Mouse (Mus musculus): ENCODE data around the gene Olfr889.
"Not testable (repeated sequence)": the region's sequence is repeated elsewhere in the genome, so short reads cannot be mapped to it uniquely, and the experiment has no call there.

Olfr889 gene

DNA sequence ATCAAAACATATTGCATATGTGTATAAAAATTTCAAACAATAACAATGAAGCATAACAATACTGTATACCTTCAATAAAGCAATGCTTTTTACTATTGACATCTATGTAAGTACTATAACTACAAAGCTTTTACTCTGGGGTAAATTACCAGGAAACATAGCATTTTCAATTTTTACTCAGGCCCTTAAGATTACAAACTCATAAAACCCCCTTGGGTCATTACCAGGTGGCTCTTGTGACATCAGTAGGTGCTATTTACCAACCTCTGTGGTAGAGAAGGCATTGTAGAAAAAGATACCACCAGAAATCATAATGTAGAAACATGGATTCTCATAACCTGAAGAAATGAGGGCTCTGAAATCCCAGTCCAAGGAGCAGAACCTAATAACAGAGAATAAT lies at the start of gene Olfr889:
Gene Olfr889 (plus strand): TSS at position 301 of the 400 bp plus-strand sequence.
- no peak for DNase-seq (ENCODE audit: low spot score)

DNA sequence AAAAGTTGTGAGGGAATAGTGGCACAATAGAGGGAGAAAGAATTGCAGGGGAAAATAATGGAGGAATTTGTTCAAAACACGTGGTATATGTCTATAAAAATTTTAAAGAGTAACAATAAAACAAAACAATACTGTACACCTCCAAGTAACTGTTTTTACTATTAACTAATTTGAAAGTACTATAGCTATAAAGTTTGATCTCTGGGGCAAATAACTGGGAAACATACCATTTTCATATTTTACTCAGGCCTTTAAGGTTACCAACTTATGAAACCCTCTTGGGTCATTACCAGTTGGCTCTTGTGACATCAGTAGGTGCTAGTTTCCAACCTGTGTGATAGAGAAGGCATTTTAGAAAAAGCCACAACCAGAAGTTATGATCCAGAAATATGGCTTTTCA lies 31.2 kb upstream of the Olfr889 start, which contains the start of gene Olfr887:
Gene Olfr887 (plus strand): TSS at position 301 of the 400 bp plus-strand sequence.
- DNase-seq (ENCODE audit: low spot score), result no peak

DNA sequence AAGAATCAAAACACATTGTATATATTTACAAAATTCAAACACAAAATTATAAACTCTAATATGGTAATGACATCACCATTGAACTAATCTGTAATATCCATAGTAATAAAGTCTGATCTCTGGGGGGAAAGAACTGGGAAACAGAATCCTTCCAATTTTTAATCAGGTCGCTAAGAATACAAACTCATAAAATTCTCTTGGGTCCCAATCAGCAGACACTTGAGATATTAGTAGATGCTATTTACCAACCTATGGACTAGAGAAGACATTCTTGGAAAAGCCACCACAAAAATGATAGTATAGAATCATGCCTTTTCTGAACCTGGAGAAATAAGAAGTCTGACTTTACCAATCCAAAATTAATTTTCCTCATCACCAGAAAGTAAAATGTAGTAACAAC lies 7.2 kb upstream of the Olfr889 start, which contains the start of gene Olfr888:
Gene Olfr888 (plus strand): TSS at position 301 of the 400 bp plus-strand sequence.
- no peak for DNase-seq (ENCODE audit: low spot score)

DNA sequence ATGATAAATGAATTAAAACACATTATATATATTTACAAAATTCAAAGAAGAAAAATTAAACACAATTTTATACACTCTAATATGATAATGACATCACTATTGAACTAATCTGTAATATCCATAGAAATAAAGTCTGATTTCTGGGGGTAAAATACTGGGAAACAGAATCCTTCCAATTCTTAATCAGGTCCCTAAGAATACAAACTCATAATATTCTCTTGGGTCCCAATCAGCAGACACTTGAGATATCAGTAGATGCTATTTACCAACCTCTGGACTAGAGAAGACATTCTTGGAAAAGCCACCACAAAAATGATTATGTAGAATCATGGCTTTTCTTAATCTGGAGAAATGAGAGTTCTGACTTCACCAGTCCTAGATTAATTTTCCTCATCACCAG lies 27.2 kb downstream of the Olfr889 start, which contains the start of gene Olfr890:
Gene Olfr890 (plus strand): TSS at position 301 of the 400 bp plus-strand sequence.
- DNase-seq (ENCODE audit: low spot score), result no peak

DNA sequence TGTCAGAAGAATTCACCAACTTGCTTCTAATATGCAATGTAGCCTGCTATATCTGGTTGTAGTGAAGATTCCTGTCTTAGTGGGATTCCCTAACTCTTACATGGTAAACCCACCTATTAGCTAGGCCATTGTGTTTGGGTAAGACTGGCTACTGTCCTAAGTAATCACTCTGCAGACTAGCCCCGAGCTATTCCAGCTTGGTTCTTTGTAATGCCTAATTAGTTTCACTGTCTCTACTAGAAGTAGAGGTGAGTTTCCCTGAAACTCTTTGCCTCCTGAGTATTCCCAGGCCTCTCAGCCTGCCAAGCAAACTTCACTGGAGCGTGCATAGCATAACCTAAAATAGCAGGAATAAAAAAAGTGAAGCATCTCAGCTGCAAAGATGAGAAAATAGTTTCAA lies 53.3 kb downstream of the Olfr889 start:
- not testable (repeated sequence) for DNase-seq (ENCODE audit: low spot score)
